Mouse (Mus musculus) telencephalon, adult 2 months (tissue): Measurements from ENCODE around the gene Cdc6.

ENCODE experiments used
- DNase-seq: peaks from one replicate; pipeline ENCODE4 v3.0.0-alpha.2; 2011; ENCODE audit warnings: low read depth, low spot score

Gene Cdc6

DNA sequence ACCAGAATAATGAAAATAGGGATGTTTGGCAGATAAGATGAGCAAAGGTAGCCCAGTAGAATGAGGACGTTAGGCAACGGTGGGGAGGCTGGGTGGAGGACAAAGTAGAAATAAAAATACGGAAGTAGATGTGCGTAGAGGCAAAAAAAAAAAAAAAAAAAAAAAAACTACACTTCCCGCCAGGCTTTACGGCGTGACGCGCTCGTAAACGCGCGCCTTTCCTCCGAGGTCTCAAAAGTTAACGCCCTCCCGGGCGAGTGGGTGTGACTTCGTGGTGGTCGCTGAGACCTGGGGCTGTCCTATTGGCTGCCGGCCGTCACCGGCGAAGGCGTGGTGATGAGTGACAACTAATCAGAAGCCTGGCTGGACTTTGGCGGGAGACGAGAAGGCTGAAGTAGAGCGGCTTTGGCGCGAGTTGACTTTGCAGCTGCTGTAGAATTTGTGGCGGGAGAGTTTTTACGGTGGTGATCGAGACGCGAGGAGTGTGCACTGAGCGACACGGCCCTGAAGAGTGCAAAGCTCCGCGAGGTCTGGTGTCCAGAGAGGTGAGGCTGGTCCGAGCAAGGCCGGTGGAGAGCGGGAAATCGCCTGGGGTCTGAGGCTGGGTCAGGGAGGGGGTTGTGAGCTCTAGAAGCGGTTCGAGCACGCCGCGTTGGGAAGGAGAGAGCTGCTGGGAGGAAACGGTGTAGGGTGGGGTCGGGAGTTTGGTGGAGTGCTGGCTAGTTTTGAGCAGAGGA is at the start of gene Cdc6:
Gene Cdc6, plus strand, starts transcription at position 365 of the 737 bp plus-strand sequence.
- peak; percentile 93 for DNase-seq

DNA sequence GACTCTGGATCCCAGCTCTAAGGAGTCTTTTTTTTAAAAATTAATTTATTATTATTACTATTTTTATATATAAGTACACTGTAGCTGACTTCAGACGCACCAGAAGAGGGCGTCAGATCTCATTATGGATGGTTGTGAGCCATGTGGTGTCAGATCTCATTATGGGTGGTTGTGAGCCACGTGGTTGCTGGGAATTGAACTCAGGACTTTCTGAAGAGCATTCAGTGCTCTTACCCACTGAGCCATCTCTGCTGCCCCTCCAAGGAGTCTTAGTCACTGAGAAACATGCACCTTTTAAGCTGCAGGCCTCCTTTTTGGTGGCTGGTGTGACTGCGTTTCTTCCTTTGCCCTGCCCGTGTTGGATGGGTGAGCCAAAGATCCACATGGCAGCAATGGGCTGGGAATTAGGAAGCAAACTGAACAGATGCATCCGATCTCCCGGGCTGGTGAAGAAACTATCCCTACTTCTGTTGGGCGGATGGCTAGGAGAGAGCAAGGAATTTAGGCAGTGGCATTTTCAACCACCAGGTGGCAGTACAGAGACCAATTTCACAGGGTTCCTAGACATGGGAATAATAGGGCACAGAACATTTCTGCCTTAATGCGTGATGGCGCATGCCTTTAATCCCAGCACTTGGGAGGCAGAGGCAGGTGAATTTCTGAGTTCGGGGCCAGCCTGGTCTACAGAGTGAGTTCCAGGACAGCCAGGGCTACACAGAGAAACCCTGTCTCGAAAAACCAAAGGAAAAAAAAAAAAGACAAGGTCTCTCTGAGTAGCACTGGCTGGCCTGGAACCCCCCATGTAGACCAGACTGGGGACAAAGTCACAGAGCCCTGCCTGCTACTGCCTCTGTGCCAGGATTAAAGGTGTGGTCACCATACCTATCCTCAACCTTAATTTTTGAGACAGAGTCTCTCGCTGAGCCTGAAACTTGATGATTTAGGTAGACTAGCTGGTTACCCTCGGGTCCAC is 48.6 kb upstream of the Cdc6 start:
- DNase-seq, result peak; percentile 63

- peak; percentile 93 for DNase-seq
Observed at GRCm38 (mm10) chr11:98863028-98863750, 44.4 kb upstream of the Cdc6 start, which contains the start of gene Wipf2. TSS of gene Wipf2 (plus strand) at chr11:98863638.

GRCm38 (mm10) chr11:98863751-98864429 is 43.7 kb upstream of the Cdc6 start:
- DNase-seq, result peak; percentile 74

GRCm38 (mm10) chr11:98867293-98867692 is 40.3 kb upstream of the Cdc6 start:
- no peak for DNase-seq

DNA sequence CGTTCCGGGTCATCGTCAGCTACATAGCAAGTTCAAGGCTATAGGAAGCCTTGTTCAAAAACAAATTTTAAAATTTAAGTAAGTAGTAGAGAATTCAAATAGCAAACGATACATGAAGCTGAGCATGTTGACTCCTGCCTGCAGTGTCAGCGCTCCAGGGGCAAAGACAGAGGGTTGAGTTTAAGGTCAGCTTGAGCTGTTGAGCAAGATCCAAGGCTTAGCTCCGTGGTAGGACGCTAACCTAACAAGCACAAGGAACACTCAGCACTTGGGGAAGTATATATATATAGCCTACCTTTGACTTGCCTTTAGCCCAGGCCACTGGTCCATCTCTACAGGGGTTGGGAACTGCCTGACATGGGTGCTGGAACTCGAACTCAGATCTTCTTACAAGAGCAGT is 37.7 kb upstream of the Cdc6 start:
- no peak for DNase-seq

DNA sequence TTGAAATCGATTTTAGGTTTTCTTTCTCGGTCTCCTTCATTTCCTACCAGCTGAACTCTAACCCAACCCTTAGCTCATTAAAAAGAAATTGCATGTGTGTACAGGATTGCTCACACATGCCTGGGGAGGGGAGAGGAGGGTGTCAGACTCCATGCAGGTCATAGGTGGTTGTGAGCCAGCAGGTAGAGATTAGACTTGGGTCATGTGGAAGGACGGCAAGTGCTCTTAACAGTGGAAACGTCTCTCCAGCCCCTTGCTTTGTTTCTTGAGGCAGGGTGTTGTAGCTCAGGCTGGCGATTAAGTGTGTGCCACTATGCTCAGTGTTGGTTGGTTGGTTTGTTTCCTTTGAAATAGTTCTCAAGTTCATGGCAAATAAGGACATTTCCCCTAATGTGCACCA is 36.8 kb upstream of the Cdc6 start:
- no peak for DNase-seq

- DNase-seq, result peak; percentile 55
Observed at GRCm38 (mm10) chr11:98871416-98871815, 36.2 kb upstream of the Cdc6 start.

DNA sequence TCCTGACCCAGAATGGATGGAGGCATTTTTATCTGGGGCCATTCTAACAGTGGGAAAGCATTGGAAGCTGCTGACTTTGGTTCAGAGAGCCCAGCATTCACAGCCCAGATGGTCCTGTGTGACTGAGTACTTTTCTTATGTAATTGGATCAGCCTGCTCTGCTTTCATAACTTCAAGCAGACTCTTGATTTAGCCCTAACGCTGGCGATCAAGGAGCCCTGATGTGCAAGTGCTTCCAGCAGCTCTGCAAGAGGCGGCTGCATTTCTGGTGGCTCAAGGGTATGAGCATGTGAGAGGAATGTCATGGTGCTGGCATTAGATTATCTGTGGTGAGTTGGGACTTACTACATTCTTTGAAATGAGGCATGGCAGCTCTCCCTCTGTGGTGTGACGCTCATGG is 35.6 kb upstream of the Cdc6 start:
- DNase-seq, result peak; percentile 94

DNA sequence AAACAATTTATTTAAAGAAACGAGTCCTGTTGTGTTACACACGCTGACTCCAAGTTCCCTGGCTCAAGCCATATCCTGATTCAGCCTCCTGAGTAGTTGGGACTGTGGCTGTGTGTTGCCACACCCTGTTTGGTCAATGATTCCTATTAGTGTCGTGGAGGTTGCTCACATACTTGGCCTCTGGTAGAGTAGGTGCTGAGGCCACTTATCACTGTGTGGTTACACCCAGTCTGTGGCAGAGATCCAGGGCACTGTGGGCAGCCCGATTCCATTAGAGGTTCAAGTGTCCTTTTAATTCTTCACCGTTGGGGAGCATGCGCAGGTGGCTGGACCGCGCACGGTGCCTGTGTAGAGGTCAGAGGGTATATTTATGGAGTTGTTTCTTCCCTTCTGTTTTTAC is 33.7 kb upstream of the Cdc6 start:
- DNase-seq, result no peak

- no peak for DNase-seq
Observed at GRCm38 (mm10) chr11:98877001-98877400, 30.6 kb upstream of the Cdc6 start.

DNA sequence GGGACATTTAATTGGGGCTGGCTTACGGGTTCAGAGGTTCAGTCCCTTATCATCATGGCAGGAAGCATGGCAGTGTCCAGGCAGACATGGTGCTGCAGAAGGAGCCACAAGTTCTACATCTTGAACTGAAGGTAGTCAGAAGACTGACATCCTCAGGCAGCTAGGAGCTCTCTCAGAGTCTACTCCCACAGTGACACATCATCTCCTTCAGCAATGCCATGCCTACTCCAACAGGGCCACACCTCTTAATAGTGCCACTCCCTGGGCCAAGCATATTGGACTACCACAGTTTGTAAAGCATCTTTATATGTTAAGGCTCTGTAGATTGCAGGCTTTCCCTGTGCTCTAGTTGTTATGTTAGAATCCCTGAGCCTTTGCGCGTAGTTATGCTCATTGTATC is 19.9 kb upstream of the Cdc6 start:
- no peak for DNase-seq

GRCm38 (mm10) chr11:98889077-98889476 is 18.5 kb upstream of the Cdc6 start:
- DNase-seq, result no peak

DNA sequence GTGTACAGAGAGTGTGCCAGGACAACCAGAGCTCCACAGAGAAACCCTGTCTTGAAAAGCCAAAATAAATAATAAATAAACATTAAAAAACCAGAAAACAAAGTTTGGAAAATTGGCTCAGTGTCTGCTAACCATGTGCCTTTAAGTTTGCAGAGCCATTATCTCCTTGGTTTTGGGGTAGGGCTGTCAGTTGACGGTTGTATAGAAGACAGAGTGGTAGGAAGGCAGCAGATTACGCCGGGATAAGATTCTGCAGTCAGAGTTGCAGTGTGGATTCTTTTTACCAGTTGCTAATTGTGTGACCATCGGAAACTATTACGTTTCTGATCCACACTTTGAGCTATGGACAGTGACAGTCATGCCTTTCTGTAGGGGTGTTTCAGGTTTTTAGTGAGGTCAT is 17.6 kb upstream of the Cdc6 start:
- no peak for DNase-seq

- DNase-seq, result no peak
Observed at GRCm38 (mm10) chr11:98892426-98892825, 15.2 kb upstream of the Cdc6 start.

DNA sequence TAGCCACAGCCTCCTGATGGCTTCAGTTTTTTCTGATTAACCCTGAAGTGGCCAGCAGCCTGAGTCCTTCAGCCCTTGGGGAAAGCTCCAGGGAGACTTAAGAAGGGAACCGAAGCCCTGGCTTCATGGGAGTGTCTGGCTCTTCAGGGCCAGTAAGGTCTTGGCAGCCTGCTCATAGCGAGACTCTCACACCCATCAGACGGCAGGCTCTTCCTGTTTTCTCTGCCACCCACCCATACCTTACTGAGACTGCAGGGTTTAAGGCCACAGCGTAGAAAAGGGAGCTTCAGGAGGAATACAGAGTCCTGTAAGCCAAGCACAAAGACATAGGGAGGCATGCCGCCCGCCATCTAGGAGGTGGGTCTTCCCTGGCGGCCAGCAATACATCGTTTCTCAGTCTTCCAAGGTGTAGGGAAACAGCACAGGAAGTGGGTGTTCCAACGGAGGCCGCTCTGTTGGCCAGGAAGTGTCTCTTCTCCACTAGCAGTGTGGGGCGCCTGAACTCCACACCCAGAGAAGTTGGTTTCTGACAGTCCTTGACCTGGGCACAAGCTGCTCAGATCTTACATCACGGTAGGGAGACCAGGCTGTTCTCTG is 7.0 kb upstream of the Cdc6 start:
- DNase-seq, result no peak

DNA sequence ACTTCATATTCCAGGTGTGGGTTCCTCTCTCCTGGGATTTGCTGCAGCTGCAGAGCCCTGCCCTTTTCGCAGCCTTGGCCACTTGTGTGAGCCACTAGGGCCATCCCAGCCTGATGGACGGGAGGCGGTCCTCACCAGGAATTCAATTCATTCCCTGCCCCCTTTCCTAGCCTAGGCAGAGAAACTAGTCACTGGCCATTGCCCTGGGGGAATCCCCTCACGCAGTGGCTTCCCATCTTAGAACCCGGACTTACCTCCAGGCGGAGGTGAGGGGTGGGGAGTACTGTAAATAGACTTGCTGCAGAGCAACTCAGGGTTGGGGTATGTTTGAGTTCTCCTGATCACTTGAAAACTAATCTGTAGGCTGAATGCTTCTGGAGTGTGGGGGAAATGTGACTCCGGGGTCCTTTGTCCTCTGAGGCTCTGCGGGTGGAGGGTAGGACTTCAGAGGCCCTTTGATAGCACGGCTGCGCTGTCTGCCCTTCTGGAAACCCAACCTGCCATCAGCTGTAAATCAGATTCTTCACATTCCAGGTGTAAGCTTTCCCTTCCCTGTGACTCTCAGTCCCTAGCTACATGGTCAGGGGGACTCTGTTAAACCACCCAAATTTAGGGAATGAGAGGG is 4.9 kb upstream of the Cdc6 start:
- no peak for DNase-seq

GRCm38 (mm10) chr11:98904577-98904976 is 3.0 kb upstream of the Cdc6 start:
- DNase-seq, result no peak

GRCm38 (mm10) chr11:98905033-98905432 is 2.6 kb upstream of the Cdc6 start:
- no peak for DNase-seq

DNA sequence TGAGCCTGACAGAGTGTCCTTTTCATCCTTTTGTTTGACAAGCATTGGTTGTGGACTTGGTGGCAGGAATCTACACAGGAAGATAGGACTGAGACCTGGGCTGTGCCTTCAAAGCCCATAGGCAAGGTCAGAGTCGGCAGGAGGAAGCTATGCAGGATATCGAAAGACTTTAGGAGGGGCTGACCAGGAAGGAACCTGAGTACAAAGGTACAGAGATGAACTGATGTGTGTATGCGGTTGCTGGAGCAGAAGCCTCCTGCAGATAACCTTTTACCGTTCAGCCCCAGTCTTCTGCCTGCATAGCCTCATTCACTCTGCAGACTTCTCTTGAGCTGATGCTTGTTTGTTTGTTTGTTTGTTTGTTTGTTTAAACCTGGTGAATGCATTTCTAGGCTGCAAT is 2.0 kb upstream of the Cdc6 start:
- no peak for DNase-seq

DNA sequence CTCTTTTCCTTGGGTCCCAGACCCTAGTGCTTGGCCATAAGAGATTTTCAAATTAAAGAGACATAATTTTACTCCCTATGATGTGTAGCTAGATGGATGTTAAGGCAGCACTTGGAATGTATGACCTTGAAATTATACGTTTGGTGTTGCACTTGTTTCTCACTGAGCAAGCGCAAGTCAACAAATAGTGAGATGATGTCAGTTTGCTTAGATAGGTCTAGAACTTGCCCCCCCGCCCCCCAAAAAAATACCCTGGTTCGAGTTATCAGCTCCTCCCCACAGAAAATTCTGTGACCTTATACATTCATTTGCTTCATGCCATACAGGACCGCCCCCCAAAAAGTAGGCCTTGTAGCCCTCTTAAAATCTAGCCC is 551 bp upstream of the Cdc6 start:
- DNase-seq, result no peak
